Mouse (Mus musculus) stomach, embryonic 15.5 days (tissue): ENCODE results near the gene Kcnd2. TPM values are rescaled to one million over a fixed set of nuclear protein-coding genes. Genes with fewer than 3 reads are reported as not detected.

Source experiments
- ATAC-seq: fragments of 200-750 bp; cut with Nextera tagmentation; 2 replicates; pipeline ENCODE4 v1.8.0; 2017; ENCODE audit warnings: low read depth, moderate number of reproducible peaks, moderate TSS enrichment; ENCODE audit not compliant: insufficient read depth, low FRiP score
- H3K27ac ChIP-seq: fragments of 300-500 bp; sonication (generic); 2 replicates; pipeline ENCODE4 v1.5.1; 2015; ENCODE audit warnings: mild to moderate bottlenecking, inconsistent platforms
- H3K27me3 ChIP-seq: fragments of 300-500 bp; sonication (generic); replicated peaks from 2 replicates; pipeline ENCODE4 v1.6.1; 2015; ENCODE audit warnings: inconsistent platforms
- H3K36me3 ChIP-seq: fragments of 300-500 bp; sonication (generic); 2 replicates; pipeline ENCODE4 v1.6.1; 2015; ENCODE audit warnings: inconsistent platforms
- H3K4me1 ChIP-seq: fragments of 300-500 bp; sonication (generic); 2 replicates; pipeline ENCODE4 v1.6.1; 2015; ENCODE audit warnings: inconsistent platforms
- H3K4me2 ChIP-seq: fragments of 300-500 bp; sonication (generic); 2 replicates; pipeline ENCODE4 v1.6.1; 2015; ENCODE audit warnings: mild to moderate bottlenecking, inconsistent platforms
- H3K4me3 ChIP-seq: fragments of 300-500 bp; sonication (generic); replicated peaks from 2 replicates; pipeline ENCODE4 v1.5.1; 2015; ENCODE audit warnings: inconsistent platforms
- H3K9ac ChIP-seq: fragments of 300-500 bp; sonication (generic); 2 replicates; pipeline ENCODE4 v1.6.1; 2015; ENCODE audit warnings: inconsistent platforms
- H3K9me3 ChIP-seq: fragments of 300-500 bp; sonication (generic); 2 replicates; pipeline ENCODE4 v1.6.1; 2016; ENCODE audit warnings: inconsistent platforms
- WGBS: fragments of 180-500 bp; shearing (Covaris S2); methylation state at CpG from one replicate; pipeline ENCODE4 v1.1.7; 2015; 5-methylcytosine and 5-hydroxymethylcytosine counted together
- polyA plus RNA-seq: library from polyadenylated mRNA; unstranded; fragments of >200 nt; fragmentation: Nextera tagmentation; extraction: Ambion mirVana; gene quantifications from 2 replicates; pipeline ENCODE4 v1.2.1, GENCODE M21; 2015

Kcnd2 gene
- 1.0 and 1.4 TPM in 2 replicates for polyA plus RNA-seq

DNA sequence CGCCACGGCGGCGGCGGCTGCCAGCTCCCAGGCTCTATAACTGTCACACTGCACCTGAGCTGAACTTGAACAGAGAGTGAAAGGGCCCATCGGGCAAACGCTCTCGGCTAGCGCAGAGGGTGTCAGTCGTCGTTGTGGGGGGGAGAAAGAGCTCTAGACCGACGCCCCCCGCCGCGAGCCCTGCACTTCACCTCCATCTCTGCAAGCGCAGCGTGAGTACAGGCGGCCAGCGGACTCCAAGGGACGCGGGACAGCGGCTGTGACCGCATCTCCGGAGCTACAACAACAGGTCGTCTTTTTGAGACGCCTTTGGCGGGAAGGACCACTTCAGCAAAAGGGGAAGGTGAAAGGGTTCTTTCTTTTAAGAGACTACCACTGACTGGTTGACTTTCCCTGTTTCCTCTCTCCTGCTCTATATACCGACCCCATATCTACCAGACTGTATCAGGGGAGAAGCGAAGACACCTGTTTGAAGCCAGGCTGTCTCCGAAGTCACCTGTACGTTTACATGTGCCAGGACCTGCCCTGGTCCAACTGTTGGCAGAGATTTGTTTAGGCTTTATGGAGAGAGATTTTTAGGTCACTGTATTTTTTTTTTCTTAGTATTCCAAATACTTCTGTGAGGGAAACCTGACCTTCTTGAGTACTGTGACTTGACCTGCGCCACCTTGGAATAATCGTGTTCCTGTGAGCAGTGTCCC lies at the start of gene Kcnd2:
Gene Kcnd2, plus strand, starts transcription at position 13 of the 701 bp plus-strand sequence.
- peak within 1 kb of the TSS; percentile 65 for H3K4me3 ChIP-seq
- 10% methylated on average over 34 of the region's 34 CpGs for WGBS
- no peaks in the 10 kb centered on the region for H3K36me3 ChIP-seq
- H3K9me3 ChIP-seq: no peaks in the 10 kb centered on the region
- H3K4me2 ChIP-seq: peak within 1 kb of the TSS; percentile 98
- peaks cover 13% of the 10 kb centered on the region for H3K27me3 ChIP-seq
- H3K4me1 ChIP-seq: no peaks in the 10 kb centered on the region
- peak within 1 kb of the TSS; percentile 25; the same call in 1 of the 2 replicates for H3K9ac ChIP-seq
- no peak within 1 kb of the TSS for H3K27ac ChIP-seq
- ATAC-seq: no peak

DNA sequence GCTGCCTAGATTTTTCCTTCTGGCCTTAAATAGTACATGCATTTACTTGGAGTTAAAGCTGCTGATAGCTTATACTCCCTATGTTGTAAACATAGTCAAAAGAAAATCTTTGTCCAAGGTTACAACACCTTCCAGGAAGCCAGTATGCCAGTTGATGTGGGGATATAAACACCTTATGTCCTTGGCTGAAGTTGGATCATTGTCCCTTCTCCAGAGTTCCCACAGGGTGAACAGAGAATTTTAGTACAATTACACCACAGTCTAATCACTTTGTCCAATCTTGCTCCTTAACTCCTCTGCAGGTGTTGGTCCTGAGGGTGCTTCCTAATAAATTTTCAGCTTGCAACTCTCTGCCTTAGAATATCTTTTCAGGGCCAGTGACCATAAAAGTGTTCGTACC lies 48.7 kb upstream of the Kcnd2 start:
- no peaks in the 10 kb centered on the region for H3K4me1 ChIP-seq
- H3K4me3 ChIP-seq: no peak overlapping the region
- no peak for ATAC-seq
- no peak overlapping the region for H3K9ac ChIP-seq
- no peaks in the 10 kb centered on the region for H3K27me3 ChIP-seq
- no peaks in the 10 kb centered on the region for H3K36me3 ChIP-seq
- H3K9me3 ChIP-seq: no peaks in the 10 kb centered on the region
- H3K27ac ChIP-seq: no peak overlapping the region
- H3K4me2 ChIP-seq: no peak overlapping the region
- 89% methylated on average over 1 of the region's 1 CpGs for WGBS

DNA sequence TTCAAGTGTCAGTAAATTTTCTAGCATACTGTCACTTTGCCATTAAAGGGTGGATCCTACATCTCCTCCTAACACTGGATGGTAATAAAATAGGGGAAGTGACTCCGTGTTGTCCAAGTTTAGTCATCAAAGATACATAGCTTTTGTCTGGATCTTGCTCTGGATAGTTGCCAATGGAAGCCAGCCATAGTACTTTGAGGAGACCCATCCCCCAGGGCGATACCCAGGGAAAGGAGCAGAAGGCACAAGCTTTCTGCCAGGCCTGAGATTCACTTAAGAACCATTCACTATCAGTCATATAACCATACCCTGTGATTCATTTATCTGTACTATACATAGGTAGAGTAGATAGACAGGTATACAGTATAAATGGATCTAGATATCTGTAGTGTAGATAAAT lies 20.0 kb upstream of the Kcnd2 start:
- no peak overlapping the region for H3K4me2 ChIP-seq
- H3K36me3 ChIP-seq: no peaks in the 10 kb centered on the region
- 50% methylated on average over 2 of the region's 2 CpGs for WGBS
- H3K4me1 ChIP-seq: no peaks in the 10 kb centered on the region
- H3K9ac ChIP-seq: no peak overlapping the region
- no peaks in the 10 kb centered on the region for H3K27me3 ChIP-seq
- no peak overlapping the region for H3K27ac ChIP-seq
- no peaks in the 10 kb centered on the region for H3K9me3 ChIP-seq
- no peak overlapping the region for H3K4me3 ChIP-seq
- ATAC-seq: no peak

DNA sequence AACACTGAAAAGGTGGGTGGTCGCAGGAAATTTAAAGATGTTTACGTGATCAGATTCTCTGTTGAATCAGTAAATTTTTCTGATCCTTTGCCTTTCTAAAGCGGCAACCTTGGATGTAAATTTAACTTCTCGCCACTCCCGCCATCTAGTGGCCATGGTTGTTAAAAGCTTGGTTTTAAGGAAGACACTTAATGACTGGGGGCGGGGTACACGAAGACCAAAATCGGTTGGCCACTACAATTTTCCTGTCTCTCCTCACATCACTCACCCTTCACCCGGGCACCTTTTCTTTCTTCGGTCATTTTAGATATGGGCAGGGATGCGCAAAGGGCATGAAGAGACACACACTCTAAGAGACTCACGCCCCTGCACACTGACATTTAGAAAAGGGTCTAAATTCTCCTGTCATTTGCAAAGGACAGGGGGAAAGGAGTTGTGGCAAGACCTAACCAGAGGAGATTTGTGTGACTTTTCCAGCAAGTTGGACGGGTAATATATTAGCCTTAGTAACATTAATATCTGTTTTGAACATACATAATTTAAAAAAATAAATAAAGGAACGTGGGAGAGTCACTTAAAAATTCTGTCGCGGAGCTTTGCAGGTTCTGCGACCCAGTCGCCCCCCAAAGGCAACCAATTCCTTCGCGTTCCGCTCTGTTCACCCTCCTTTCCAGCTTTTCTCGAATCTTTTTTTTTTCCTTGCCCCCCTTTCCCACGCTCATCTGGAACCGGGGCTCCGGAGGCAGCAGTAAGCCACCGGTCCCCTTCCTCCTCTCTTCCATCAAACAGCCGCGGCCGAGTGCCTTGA lies 1.2 kb upstream of the Kcnd2 start:
- Histone ChIP-seq H3K36me3 (no peaks in the 10 kb centered on the region), H3K4me3 (peak overlapping the region; percentile 65), H3K9ac (no peak overlapping the region), H3K4me1 (no peaks in the 10 kb centered on the region), H3K9me3 (no peaks in the 10 kb centered on the region), H3K27me3 (peaks cover 13% of the 10 kb centered on the region), H3K27ac (no peak overlapping the region), H3K4me2 (peak overlapping the region; percentile 98)
- 1% methylated on average over 29 of the region's 29 CpGs for WGBS
- ATAC-seq: no peak

DNA sequence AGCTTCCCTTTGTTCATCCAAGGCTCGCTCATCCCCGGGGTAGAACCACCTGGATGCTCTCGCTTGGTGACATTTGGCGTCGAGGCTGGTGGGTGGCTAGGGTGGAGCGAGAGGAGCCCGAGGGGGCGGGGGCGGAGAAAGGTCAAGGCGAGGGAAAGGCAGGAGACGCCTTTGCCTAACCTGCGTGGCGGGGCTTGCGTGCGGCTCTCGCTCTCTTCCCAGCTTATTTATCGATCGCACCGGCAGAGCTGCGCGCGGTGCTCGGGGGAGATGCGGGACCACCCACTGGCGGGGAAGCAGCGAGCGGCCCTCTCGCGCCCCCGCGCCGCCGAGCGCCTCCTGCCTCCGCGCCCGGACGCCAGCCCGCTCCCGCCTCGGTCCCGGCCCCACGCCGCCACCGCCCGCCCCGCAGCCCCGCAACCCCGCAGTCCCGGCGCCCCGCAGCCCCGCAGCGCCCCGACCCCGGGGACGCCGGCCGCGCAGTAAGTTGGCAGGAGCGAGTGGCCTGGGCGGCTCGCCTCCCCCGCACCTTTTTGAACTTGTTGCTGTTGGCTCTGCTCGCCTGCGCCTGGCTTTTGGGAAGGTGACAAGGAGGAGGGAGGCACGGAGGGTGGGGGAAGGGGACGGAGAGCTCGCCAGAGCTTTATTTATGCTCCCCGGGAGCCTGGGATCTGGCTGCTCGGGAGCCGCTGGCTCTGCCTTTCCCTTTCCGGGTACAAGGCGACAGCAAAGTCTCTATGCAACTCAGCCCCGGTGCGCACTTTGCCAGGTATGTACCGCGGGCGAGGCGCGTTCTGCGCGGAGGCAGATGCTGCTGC lies 421 bp upstream of the Kcnd2 start:
- WGBS: under 1% methylated on average over 73 of the region's 83 CpGs
- Histone ChIP-seq H3K4me2 (peak overlapping the region; percentile 98), H3K9me3 (no peaks in the 10 kb centered on the region), H3K27me3 (peaks cover 13% of the 10 kb centered on the region), H3K9ac (peak overlapping the region; percentile 25; the same call in 1 of the 2 replicates), H3K27ac (no peak overlapping the region), H3K4me1 (no peaks in the 10 kb centered on the region), H3K4me3 (peak overlapping the region; percentile 65), H3K36me3 (no peaks in the 10 kb centered on the region)
- peak; percentile 63; the same call in 1 of the 2 replicates for ATAC-seq

GRCm38 (mm10) chr6:21216206-21217020 lies 1.1 kb downstream of the Kcnd2 start:
- H3K9me3 ChIP-seq: no peaks in the 10 kb centered on the region
- H3K27ac ChIP-seq: no peak overlapping the region
- no peak overlapping the region for H3K9ac ChIP-seq
- H3K36me3 ChIP-seq: no peaks in the 10 kb centered on the region
- no peak for ATAC-seq
- no peak overlapping the region for H3K4me3 ChIP-seq
- WGBS: 93% methylated on average over 27 of the region's 27 CpGs
- peaks cover 13% of the 10 kb centered on the region for H3K27me3 ChIP-seq
- no peak overlapping the region for H3K4me2 ChIP-seq
- no peaks in the 10 kb centered on the region for H3K4me1 ChIP-seq

GRCm38 (mm10) chr6:21217156-21217555 lies 1.9 kb downstream of the Kcnd2 start:
- WGBS: 92% methylated on average over 10 of the region's 10 CpGs
- Histone ChIP-seq H3K27ac (no peak overlapping the region), H3K27me3 (peaks cover 13% of the 10 kb centered on the region), H3K4me1 (no peaks in the 10 kb centered on the region), H3K4me3 (no peak overlapping the region), H3K9ac (no peak overlapping the region), H3K36me3 (no peaks in the 10 kb centered on the region), H3K9me3 (no peaks in the 10 kb centered on the region), H3K4me2 (no peak overlapping the region)
- ATAC-seq: no peak

DNA sequence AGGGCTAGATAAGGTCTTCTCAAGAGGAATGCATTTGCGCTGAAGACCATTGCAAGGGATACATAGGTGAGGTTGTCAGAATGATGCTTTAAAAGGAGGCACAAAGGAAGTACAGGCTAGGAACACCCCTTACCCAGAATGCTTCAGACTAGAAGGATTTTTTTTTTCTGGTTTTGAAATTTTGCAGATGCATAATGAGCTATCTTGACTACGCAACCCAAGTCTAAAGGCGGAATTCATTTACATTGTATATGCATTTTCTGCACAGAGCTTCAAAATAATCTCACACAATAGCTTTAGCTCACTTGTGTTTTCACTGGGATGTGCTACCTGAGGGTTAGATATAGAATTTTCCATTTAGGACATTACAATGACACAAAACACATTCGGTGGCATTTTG lies 10.8 kb downstream of the Kcnd2 start:
- 92% methylated on average over 4 of the region's 4 CpGs for WGBS
- Histone ChIP-seq H3K36me3 (no peaks in the 10 kb centered on the region), H3K27me3 (no peaks in the 10 kb centered on the region), H3K9me3 (no peaks in the 10 kb centered on the region), H3K4me1 (no peaks in the 10 kb centered on the region), H3K4me2 (no peak overlapping the region), H3K27ac (no peak overlapping the region), H3K4me3 (no peak overlapping the region), H3K9ac (no peak overlapping the region)
- no peak for ATAC-seq

GRCm38 (mm10) chr6:21259031-21259430 lies 43.7 kb downstream of the Kcnd2 start:
- Histone ChIP-seq H3K27ac (no peak overlapping the region), H3K9ac (no peak overlapping the region), H3K27me3 (no peaks in the 10 kb centered on the region), H3K4me1 (no peaks in the 10 kb centered on the region), H3K36me3 (no peaks in the 10 kb centered on the region), H3K4me3 (no peak overlapping the region), H3K9me3 (no peaks in the 10 kb centered on the region), H3K4me2 (no peak overlapping the region)
- ATAC-seq: no peak
- WGBS: 67% methylated on average over 5 of the region's 5 CpGs

DNA sequence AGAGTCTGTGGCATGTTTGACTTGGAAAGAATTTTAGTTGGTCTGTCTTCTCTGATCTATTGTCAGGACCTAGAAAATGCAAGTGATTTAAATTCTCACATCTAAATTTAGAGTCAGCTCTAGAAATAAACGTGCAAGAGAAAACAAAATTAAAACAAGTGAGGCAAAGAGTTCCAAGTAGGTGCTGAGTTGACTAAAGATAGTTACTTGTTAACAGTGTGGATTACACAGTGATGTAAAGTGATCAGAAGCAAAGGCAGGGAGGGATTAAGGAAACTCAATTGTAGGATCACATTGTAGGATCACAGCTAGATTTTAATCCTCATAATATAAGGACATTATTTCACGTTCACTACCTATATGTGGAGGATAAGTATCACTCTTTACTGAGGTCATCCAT lies 52.6 kb downstream of the Kcnd2 start:
- H3K9ac ChIP-seq: no peak overlapping the region
- H3K4me1 ChIP-seq: no peaks in the 10 kb centered on the region
- no peaks in the 10 kb centered on the region for H3K9me3 ChIP-seq
- no peak overlapping the region for H3K4me2 ChIP-seq
- no peak for ATAC-seq
- no peaks in the 10 kb centered on the region for H3K36me3 ChIP-seq
- no peaks in the 10 kb centered on the region for H3K27me3 ChIP-seq
- H3K27ac ChIP-seq: no peak overlapping the region
- H3K4me3 ChIP-seq: no peak overlapping the region
- 48% methylated on average over 2 of the region's 2 CpGs for WGBS

GRCm38 (mm10) chr6:21277343-21277933 lies 62.1 kb downstream of the Kcnd2 start:
- Histone ChIP-seq H3K27me3 (no peaks in the 10 kb centered on the region), H3K4me1 (no peaks in the 10 kb centered on the region), H3K27ac (no peak overlapping the region), H3K36me3 (no peaks in the 10 kb centered on the region), H3K4me3 (no peak overlapping the region), H3K9me3 (no peaks in the 10 kb centered on the region), H3K9ac (no peak overlapping the region), H3K4me2 (no peak overlapping the region)
- no peak for ATAC-seq
- 61% methylated on average over 6 of the region's 6 CpGs for WGBS
